Mouse (Mus musculus): ENCODE data around the gene Hoxb7.

- TF ChIP-seq EP300 (IDR thresholded peaks at IDR 0.05; ENCODE audit: low read depth) (no peak), CTCF (IDR thresholded peaks at IDR 0.05; ENCODE audit: low read depth) (no peak)
These were observed 988 bp downstream of the Hoxb7 start for GRCm38 (mm10) chr11:96287411-96287810.
